Mouse (Mus musculus) hindbrain, embryonic 12.5 days (tissue): ENCODE data around the gene Lce3d. TPM values are rescaled to one million over a fixed set of nuclear protein-coding genes. Genes with fewer than 3 reads are reported as not detected.

Source experiments
- ATAC-seq: fragments of 200-750 bp; cut with Nextera tagmentation; 2 replicates; pipeline ENCODE4 v1.8.0; 2017; ENCODE audit warnings: moderate TSS enrichment; ENCODE audit not compliant: low FRiP score
- H3K27ac ChIP-seq: fragments of 300-500 bp; sonication (generic); 2 replicates; pipeline ENCODE4 v1.5.1; 2016; ENCODE audit warnings: mild to moderate bottlenecking
- H3K27me3 ChIP-seq: fragments of 300-500 bp; sonication (generic); 2 replicates; pipeline ENCODE4 v1.6.1; 2016; ENCODE audit warnings: mild to moderate bottlenecking
- H3K36me3 ChIP-seq: fragments of 300-500 bp; sonication (generic); 2 replicates; pipeline ENCODE4 v1.6.1; 2016; ENCODE audit warnings: mild to moderate bottlenecking
- H3K4me1 ChIP-seq: fragments of 300-500 bp; sonication (generic); 2 replicates; pipeline ENCODE4 v1.6.1; 2016
- H3K4me2 ChIP-seq: fragments of 300-500 bp; sonication (generic); replicated peaks from 2 replicates; pipeline ENCODE4 v1.6.1; 2016; ENCODE audit warnings: mild to moderate bottlenecking
- H3K4me3 ChIP-seq: fragments of 300-500 bp; sonication (generic); 2 replicates; pipeline ENCODE4 v1.5.1; 2016; ENCODE audit warnings: mild to moderate bottlenecking
- H3K9ac ChIP-seq: fragments of 300-500 bp; sonication (generic); 2 replicates; pipeline ENCODE4 v1.6.1; 2016; ENCODE audit warnings: mild to moderate bottlenecking, moderate library complexity
- H3K9me3 ChIP-seq: fragments of 300-500 bp; sonication (generic); replicated peaks from 2 replicates; pipeline ENCODE4 v1.6.1; 2016; ENCODE audit warnings: mild to moderate bottlenecking
- WGBS: fragments of 180-500 bp; shearing (Covaris S2); methylation state at CpG from one replicate; pipeline ENCODE4 v1.1.7; 2016; 5-methylcytosine and 5-hydroxymethylcytosine counted together
- polyA plus RNA-seq: library from polyadenylated mRNA; unstranded; fragments of >200 nt; fragmentation: Nextera tagmentation; extraction: Ambion mirVana; gene quantifications from 2 replicates; pipeline ENCODE4 v1.2.1, GENCODE M21; 2016

Gene Lce3d
- not detected in 2 replicates for polyA plus RNA-seq

- H3K36me3 ChIP-seq = no peaks in the 10 kb centered on the region
- WGBS = 92% methylated on average over 1 of the region's 1 CpGs
- H3K4me2 ChIP-seq = no peak within 1 kb of the TSS
- no peak for ATAC-seq
- no peak within 1 kb of the TSS for H3K27ac ChIP-seq
- H3K9me3 ChIP-seq = no peaks in the 10 kb centered on the region
- no peaks in the 10 kb centered on the region for H3K27me3 ChIP-seq
- H3K9ac ChIP-seq = no peak within 1 kb of the TSS
- H3K4me3 ChIP-seq = no peak within 1 kb of the TSS
- no peaks in the 10 kb centered on the region for H3K4me1 ChIP-seq
Measured at GRCm38 (mm10) chr3:92957090-92957489, at the start of gene Lce3d. Gene Lce3d, plus strand, starts transcription at chr3:92957390.

DNA sequence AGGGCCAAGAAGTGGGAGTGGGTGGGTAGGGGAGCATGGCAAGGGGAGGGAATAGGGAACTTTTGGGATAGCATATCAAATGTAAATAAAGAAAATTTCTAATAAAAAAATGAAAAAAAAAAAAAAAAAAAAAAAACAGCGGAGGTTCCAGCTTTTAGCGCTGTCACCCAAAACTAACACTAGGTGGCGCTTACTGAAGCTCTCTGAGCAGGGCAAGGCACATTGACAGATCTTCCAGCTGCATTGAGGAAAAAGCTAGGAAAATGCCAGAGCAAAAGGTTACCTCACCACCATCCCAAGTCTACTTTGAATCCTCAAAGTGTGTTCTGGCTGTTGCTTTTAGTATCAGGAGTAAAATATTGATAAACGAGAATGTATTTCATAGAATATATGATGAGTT, 49.6 kb upstream of the Lce3d start:
- no peak overlapping the region for H3K4me2 ChIP-seq
- 29% methylated on average over 4 of the region's 4 CpGs for WGBS
- no peaks in the 10 kb centered on the region for H3K9me3 ChIP-seq
- no peaks in the 10 kb centered on the region for H3K27me3 ChIP-seq
- H3K4me1 ChIP-seq = no peaks in the 10 kb centered on the region
- no peak for ATAC-seq
- H3K36me3 ChIP-seq = no peaks in the 10 kb centered on the region
- no peak overlapping the region for H3K9ac ChIP-seq
- no peak overlapping the region for H3K27ac ChIP-seq
- no peak overlapping the region for H3K4me3 ChIP-seq

DNA sequence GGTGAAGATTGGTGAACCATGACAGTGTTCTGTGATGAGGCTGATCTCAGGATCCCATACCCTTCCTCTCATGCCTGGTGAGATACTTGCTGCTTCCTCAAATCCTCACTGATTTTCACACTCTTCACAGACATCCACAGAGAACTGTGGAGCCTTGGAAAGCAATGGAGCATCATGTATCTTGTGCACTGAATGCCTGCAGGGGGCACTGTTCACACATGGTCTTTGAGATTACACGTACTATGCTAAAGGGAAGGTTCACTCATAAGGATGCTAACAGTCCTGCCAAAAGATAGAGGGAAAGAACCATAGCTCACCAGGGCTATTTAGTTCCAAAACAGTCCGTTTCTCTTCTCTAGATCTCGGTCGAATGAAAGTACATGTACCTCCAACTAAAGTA, 36.8 kb upstream of the Lce3d start:
- Histone ChIP-seq H3K9me3 (no peaks in the 10 kb centered on the region), H3K9ac (no peak overlapping the region), H3K27ac (no peak overlapping the region), H3K36me3 (no peaks in the 10 kb centered on the region), H3K4me1 (no peaks in the 10 kb centered on the region), H3K4me3 (no peak overlapping the region), H3K27me3 (no peaks in the 10 kb centered on the region), H3K4me2 (no peak overlapping the region)
- ATAC-seq = no peak
- 69% methylated on average over 4 of the region's 4 CpGs for WGBS

DNA sequence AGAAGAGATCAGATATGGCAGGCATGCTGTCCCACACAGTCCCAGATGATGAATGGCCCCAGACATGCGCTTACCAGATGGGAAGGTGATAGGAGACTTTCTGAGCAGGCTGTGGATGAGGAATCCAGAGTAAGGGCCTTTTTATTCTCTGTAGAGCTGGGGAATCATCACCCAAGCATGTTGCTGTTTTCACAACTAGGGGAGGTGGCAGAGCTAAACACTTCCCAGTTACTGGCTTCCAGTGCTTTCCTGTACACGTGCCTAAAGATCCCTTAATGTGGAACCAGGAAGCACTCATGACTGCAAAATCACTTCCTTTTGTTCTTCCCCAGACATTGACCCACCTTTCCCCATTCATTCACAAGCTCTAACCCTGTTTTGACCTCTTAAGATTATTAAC, 31.1 kb upstream of the Lce3d start, which contains the start of gene Lce3a:
Lce3a (minus strand) TSS at position 101 of the 400 bp plus-strand sequence.
- H3K27me3 ChIP-seq = no peaks in the 10 kb centered on the region
- no peak within 1 kb of the TSS for H3K4me3 ChIP-seq
- WGBS = 73% methylated on average over 2 of the region's 2 CpGs
- no peak within 1 kb of the TSS for H3K4me2 ChIP-seq
- H3K4me1 ChIP-seq = no peaks in the 10 kb centered on the region
- H3K9me3 ChIP-seq = no peaks in the 10 kb centered on the region
- no peak within 1 kb of the TSS for H3K9ac ChIP-seq
- H3K36me3 ChIP-seq = no peaks in the 10 kb centered on the region
- ATAC-seq = no peak
- no peak within 1 kb of the TSS for H3K27ac ChIP-seq

GRCm38 (mm10) chr3:92932679-92933078, 24.5 kb upstream of the Lce3d start, which contains the start of gene Lce3b:
Gene Lce3b, plus strand, starts transcription at chr3:92932979.
- no peaks in the 10 kb centered on the region for H3K27me3 ChIP-seq
- no peak within 1 kb of the TSS for H3K4me3 ChIP-seq
- WGBS = 62% methylated on average over 2 of the region's 2 CpGs
- no peaks in the 10 kb centered on the region for H3K4me1 ChIP-seq
- no peak within 1 kb of the TSS for H3K4me2 ChIP-seq
- no peak within 1 kb of the TSS for H3K9ac ChIP-seq
- no peak for ATAC-seq
- no peak within 1 kb of the TSS for H3K27ac ChIP-seq
- H3K36me3 ChIP-seq = no peaks in the 10 kb centered on the region
- no peaks in the 10 kb centered on the region for H3K9me3 ChIP-seq

DNA sequence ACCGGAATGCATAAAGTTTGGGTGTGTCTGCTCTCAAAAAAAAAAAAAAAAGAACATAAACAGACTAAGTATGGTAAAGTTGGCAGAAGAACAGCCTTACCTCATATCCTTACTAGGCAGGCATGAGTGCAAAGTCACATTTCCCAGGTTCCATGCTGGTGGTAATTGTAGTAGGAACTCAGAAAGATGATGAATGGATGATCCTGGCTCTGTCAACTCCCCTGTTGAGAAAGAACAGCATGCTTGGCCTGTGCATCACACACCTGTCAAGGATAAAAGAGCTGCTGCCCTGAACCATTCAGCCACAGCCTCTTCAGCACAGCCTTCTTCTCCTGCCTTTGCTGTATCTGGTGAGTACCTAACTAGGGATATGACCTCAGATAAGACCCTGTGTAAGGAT, 13.0 kb upstream of the Lce3d start, which contains the start of gene Lce3c:
Lce3c (plus strand) TSS at position 301 of the 400 bp plus-strand sequence.
- no peaks in the 10 kb centered on the region for H3K4me1 ChIP-seq
- no peak within 1 kb of the TSS for H3K4me3 ChIP-seq
- H3K27me3 ChIP-seq = no peaks in the 10 kb centered on the region
- 81% methylated on average over 1 of the region's 1 CpGs for WGBS
- no peak within 1 kb of the TSS for H3K9ac ChIP-seq
- no peak within 1 kb of the TSS for H3K27ac ChIP-seq
- H3K36me3 ChIP-seq = no peaks in the 10 kb centered on the region
- no peak for ATAC-seq
- no peak within 1 kb of the TSS for H3K4me2 ChIP-seq
- H3K9me3 ChIP-seq = no peaks in the 10 kb centered on the region

DNA sequence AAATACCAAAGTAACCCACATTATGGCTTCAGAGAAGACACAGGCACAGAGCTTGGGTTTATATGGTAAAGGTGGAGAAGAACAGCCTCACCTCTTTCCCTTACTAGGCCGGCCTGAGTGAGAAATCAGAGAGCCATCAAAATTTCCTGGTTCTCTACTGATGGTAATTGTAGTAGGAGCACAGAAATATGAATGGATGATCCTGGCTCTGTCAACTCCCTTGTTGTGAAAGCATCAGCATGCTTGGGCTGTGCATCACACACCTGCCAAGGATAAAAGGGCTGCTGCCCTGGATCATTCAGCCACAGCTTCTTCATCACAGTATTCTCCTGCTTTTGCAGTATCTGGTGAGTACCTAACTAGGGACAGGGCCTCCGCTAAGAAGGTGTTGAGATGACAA, 9.6 kb downstream of the Lce3d start, which contains the start of gene Lce3e:
Lce3e (plus strand) TSS at position 301 of the 400 bp plus-strand sequence.
- Histone ChIP-seq H3K36me3 (no peaks in the 10 kb centered on the region), H3K27ac (no peak within 1 kb of the TSS), H3K9ac (no peak within 1 kb of the TSS), H3K4me1 (no peaks in the 10 kb centered on the region), H3K4me2 (no peak within 1 kb of the TSS), H3K27me3 (no peaks in the 10 kb centered on the region), H3K4me3 (no peak within 1 kb of the TSS), H3K9me3 (no peaks in the 10 kb centered on the region)
- WGBS = 89% methylated on average over 2 of the region's 2 CpGs
- no peak for ATAC-seq

- WGBS = 82% methylated on average over 2 of the region's 2 CpGs
- Histone ChIP-seq H3K4me3 (no peak overlapping the region), H3K4me2 (no peak overlapping the region), H3K27me3 (no peaks in the 10 kb centered on the region), H3K27ac (no peak overlapping the region), H3K4me1 (no peaks in the 10 kb centered on the region), H3K36me3 (no peaks in the 10 kb centered on the region), H3K9me3 (no peaks in the 10 kb centered on the region), H3K9ac (no peak overlapping the region)
- ATAC-seq = no peak
Measured at GRCm38 (mm10) chr3:92978484-92978883, 21.3 kb downstream of the Lce3d start.

DNA sequence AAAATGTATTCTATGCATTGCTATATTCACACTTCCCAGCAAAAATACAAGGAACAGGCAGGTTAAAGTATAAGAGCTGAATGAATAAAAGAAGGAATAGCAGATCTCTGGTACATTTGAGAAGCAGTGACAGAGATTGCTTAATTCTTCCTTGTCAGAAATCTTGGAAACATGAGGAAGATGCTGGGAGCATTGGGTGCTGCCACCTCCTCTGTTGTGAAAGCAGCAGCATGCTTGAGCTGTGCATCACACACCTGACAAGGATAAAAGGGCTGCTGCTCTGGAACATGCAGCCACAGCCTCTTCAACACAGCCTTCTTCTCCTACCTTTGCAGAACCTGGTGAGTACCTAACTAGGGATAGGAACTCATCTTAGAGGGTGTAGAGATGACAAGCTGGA, 34.7 kb downstream of the Lce3d start, which contains the start of gene Lce3f:
Lce3f (plus strand) TSS at position 301 of the 400 bp plus-strand sequence.
- no peaks in the 10 kb centered on the region for H3K4me1 ChIP-seq
- H3K36me3 ChIP-seq = no peaks in the 10 kb centered on the region
- no peak for ATAC-seq
- no peak within 1 kb of the TSS for H3K4me3 ChIP-seq
- H3K9me3 ChIP-seq = no peaks in the 10 kb centered on the region
- no peak within 1 kb of the TSS for H3K9ac ChIP-seq
- H3K27ac ChIP-seq = no peak within 1 kb of the TSS
- no peaks in the 10 kb centered on the region for H3K27me3 ChIP-seq
- H3K4me2 ChIP-seq = no peak within 1 kb of the TSS

DNA sequence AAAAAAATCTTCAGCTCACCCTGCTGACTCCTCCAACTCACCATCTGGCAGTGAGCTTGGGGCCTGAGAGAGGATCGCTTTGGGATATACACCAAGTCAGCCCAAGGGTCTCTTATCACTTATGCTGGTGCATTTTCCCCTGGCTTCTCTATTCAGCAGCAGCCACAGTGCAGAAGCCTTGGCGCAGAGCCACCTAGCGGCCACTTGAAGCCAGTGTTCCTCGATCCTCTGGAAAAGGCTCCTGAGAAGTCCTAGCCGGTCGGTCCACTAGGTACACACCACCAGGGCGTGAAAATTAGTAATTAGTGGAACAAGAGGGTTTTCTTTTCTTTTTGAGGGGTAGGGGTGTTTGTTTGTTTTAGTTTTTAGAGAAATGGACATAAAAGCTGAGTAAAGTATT, 41.5 kb downstream of the Lce3d start:
- H3K4me2 ChIP-seq = no peak overlapping the region
- H3K27me3 ChIP-seq = no peaks in the 10 kb centered on the region
- no peaks in the 10 kb centered on the region for H3K36me3 ChIP-seq
- no peak overlapping the region for H3K4me3 ChIP-seq
- WGBS = 7% methylated on average over 7 of the region's 7 CpGs
- no peaks in the 10 kb centered on the region for H3K9me3 ChIP-seq
- ATAC-seq = peak; percentile 81
- no peak overlapping the region for H3K9ac ChIP-seq
- no peak overlapping the region for H3K27ac ChIP-seq
- no peaks in the 10 kb centered on the region for H3K4me1 ChIP-seq

DNA sequence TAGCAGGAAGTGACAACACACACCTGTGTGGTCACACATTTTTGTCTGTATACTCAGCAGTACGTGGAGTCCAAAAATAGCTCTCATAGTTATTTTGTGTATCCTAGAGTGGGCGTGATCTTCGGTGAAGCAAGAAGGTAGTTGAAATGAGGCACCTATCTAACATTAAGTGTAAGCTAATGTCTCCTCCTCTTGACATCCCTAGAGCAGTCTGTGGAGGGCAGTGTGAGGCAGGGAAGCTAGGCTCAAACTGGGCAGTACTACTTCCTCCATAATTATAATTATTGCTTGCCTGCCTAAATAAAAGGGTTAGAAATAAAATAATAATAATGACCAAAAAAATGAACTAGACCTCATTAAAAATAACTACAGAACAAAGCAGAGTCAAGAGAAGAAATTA, 43.4 kb downstream of the Lce3d start:
- Histone ChIP-seq H3K4me1 (no peaks in the 10 kb centered on the region), H3K4me2 (no peak overlapping the region), H3K9me3 (no peaks in the 10 kb centered on the region), H3K36me3 (no peaks in the 10 kb centered on the region), H3K4me3 (no peak overlapping the region), H3K9ac (no peak overlapping the region), H3K27me3 (no peaks in the 10 kb centered on the region), H3K27ac (no peak overlapping the region)
- WGBS = 83% methylated on average over 3 of the region's 3 CpGs
- no peak for ATAC-seq

- H3K4me3 ChIP-seq = no peak overlapping the region
- peak; percentile 35; the same call in 1 of the 2 replicates for ATAC-seq
- no peaks in the 10 kb centered on the region for H3K4me1 ChIP-seq
- H3K36me3 ChIP-seq = no peaks in the 10 kb centered on the region
- WGBS = 79% methylated on average over 4 of the region's 4 CpGs
- H3K27me3 ChIP-seq = no peaks in the 10 kb centered on the region
- no peak overlapping the region for H3K27ac ChIP-seq
- no peak overlapping the region for H3K4me2 ChIP-seq
- H3K9me3 ChIP-seq = no peaks in the 10 kb centered on the region
- no peak overlapping the region for H3K9ac ChIP-seq
Measured at GRCm38 (mm10) chr3:93002843-93003242, 45.7 kb downstream of the Lce3d start.
